Mouse (Mus musculus) heart, adult 9 months (tissue): Measurements from ENCODE around the gene Glcci1.

Experiments used
- DNase-seq, 2 experiments: peaks; one replicate each; pipeline ENCODE4 v3.0.0; 2022; ENCODE audit warnings: low spot score in 2 of 2

Glcci1 gene

GRCm38 (mm10) chr6:8545780-8546179, 36.4 kb downstream of the Glcci1 start:
- DNase-seq = no peak

GRCm38 (mm10) chr6:8551155-8551554, 41.8 kb downstream of the Glcci1 start:
- DNase-seq = no peak

GRCm38 (mm10) chr6:8556849-8557571, 47.6 kb downstream of the Glcci1 start:
- DNase-seq = no peak

- no peak for DNase-seq
Measured at GRCm38 (mm10) chr6:8560682-8561081, 51.3 kb downstream of the Glcci1 start.

GRCm38 (mm10) chr6:8582377-8582776, 73.0 kb downstream of the Glcci1 start:
- no peak for DNase-seq

GRCm38 (mm10) chr6:8583892-8584291, 74.5 kb downstream of the Glcci1 start:
- no peak for DNase-seq

GRCm38 (mm10) chr6:8591665-8592064, 82.3 kb downstream of the Glcci1 start:
- peak; percentile 4 for DNase-seq

- no peak for DNase-seq
Measured at GRCm38 (mm10) chr6:8617369-8617768, 108.0 kb downstream of the Glcci1 start.

- no peak for DNase-seq
Measured at GRCm38 (mm10) chr6:8619582-8620350, 110.4 kb downstream of the Glcci1 start.

- no peak for DNase-seq
Measured at GRCm38 (mm10) chr6:8623045-8623444, 113.6 kb downstream of the Glcci1 start.

- DNase-seq = no peak
Measured at GRCm38 (mm10) chr6:8628226-8628625, 118.8 kb downstream of the Glcci1 start.

- no peak for DNase-seq
Measured at GRCm38 (mm10) chr6:8628715-8629267, 119.4 kb downstream of the Glcci1 start.

- DNase-seq = no peak
Measured at GRCm38 (mm10) chr6:8630531-8630930, 121.1 kb downstream of the Glcci1 start.

GRCm38 (mm10) chr6:8631362-8631761, 122.0 kb downstream of the Glcci1 start:
- DNase-seq = no peak

GRCm38 (mm10) chr6:8631986-8632632, 122.7 kb downstream of the Glcci1 start:
- peak in 1 of 2 experiments; percentile 8 for DNase-seq

- DNase-seq = no peak
Measured at GRCm38 (mm10) chr6:8632701-8633100, 123.3 kb downstream of the Glcci1 start.

- no peak for DNase-seq
Measured at GRCm38 (mm10) chr6:8638122-8638521, 128.7 kb downstream of the Glcci1 start.

- DNase-seq = no peak
Measured at GRCm38 (mm10) chr6:8638899-8639298, 129.5 kb downstream of the Glcci1 start.

GRCm38 (mm10) chr6:8639526-8639925, 130.1 kb downstream of the Glcci1 start:
- no peak for DNase-seq

GRCm38 (mm10) chr6:8640863-8641262, 131.5 kb downstream of the Glcci1 start:
- DNase-seq = no peak

GRCm38 (mm10) chr6:8644703-8645102, 135.3 kb downstream of the Glcci1 start:
- DNase-seq = no peak

GRCm38 (mm10) chr6:8645708-8646107, 136.3 kb downstream of the Glcci1 start:
- no peak for DNase-seq
